Mouse (Mus musculus) embryonic facial prominence, embryonic 14.5 days (tissue): ENCODE measurements around the gene Pdzrn4. TPM values are rescaled to one million over a fixed set of nuclear protein-coding genes. Genes with fewer than 3 reads are reported as not detected.

ENCODE experiments used
- ATAC-seq: fragments of 200-750 bp; cut with Nextera tagmentation; 2 replicates; pipeline ENCODE4 v1.8.0; 2017; ENCODE audit warnings: low read depth, moderate number of reproducible peaks, moderate TSS enrichment
- DNase-seq: peaks from one replicate; pipeline ENCODE4 v3.0.0-alpha.2; 2015; ENCODE audit warnings: low spot score
- H3K27ac ChIP-seq: fragments of 300-500 bp; sonication (generic); replicated peaks from 2 replicates; pipeline ENCODE4 v1.5.1; 2014; ENCODE audit warnings: low read depth, mild to moderate bottlenecking, low read length, moderate library complexity
- H3K27me3 ChIP-seq: fragments of 300-500 bp; sonication (generic); replicated peaks from 2 replicates; pipeline ENCODE4 v1.6.1; 2014; ENCODE audit warnings: low read length; ENCODE audit not compliant: control insufficient read depth, insufficient read depth
- H3K36me3 ChIP-seq: fragments of 300-500 bp; sonication (generic); 2 replicates; pipeline ENCODE4 v1.6.1; 2014; ENCODE audit warnings: low read length, mixed read lengths; ENCODE audit not compliant: control insufficient read depth, insufficient read depth
- H3K4me1 ChIP-seq: fragments of 300-500 bp; sonication (generic); 2 replicates; pipeline ENCODE4 v1.6.1; 2014; ENCODE audit warnings: antibody characterized with exemption, low read length; ENCODE audit not compliant: control insufficient read depth, insufficient read depth
- H3K4me2 ChIP-seq: fragments of 300-500 bp; sonication (generic); 2 replicates; pipeline ENCODE4 v1.6.1; 2014; ENCODE audit warnings: low read depth, mild to moderate bottlenecking, low read length, moderate library complexity, mixed read lengths
- H3K4me3 ChIP-seq: fragments of 300-500 bp; sonication (generic); 2 replicates; pipeline ENCODE4 v1.5.1; 2014; ENCODE audit warnings: low read depth, mild to moderate bottlenecking, low read length
- H3K9ac ChIP-seq: fragments of 300-500 bp; sonication (generic); 2 replicates; pipeline ENCODE4 v1.6.1; 2014; ENCODE audit warnings: low read depth, mild to moderate bottlenecking, low read length, moderate library complexity, mixed read lengths
- H3K9me3 ChIP-seq: fragments of 300-500 bp; sonication (generic); 2 replicates; pipeline ENCODE4 v1.6.1; 2016; ENCODE audit warnings: low read length; ENCODE audit not compliant: control insufficient read depth
- WGBS: fragments of 180-500 bp; shearing (Covaris S2); extraction: QIAGEN DNeasy Blood & Tissue Kit; methylation state at CpG from one replicate; pipeline ENCODE4 v1.1.7; 2014; 5-methylcytosine and 5-hydroxymethylcytosine counted together
- polyA plus RNA-seq: library from polyadenylated mRNA; unstranded; fragments of >200 nt; fragmentation: Nextera tagmentation; extraction: Ambion mirVana; gene quantifications from 2 replicates; pipeline ENCODE4 v1.2.1, GENCODE M21; 2014

The Pdzrn4 gene
- polyA plus RNA-seq, 1 experiment from 2014 or later, result 4.3 TPM

- H3K4me2 ChIP-seq, result no peak overlapping the region
- H3K9ac ChIP-seq, result no peak overlapping the region
- H3K27me3 ChIP-seq, result no peaks in the 10 kb centered on the region
- no peak for DNase-seq
- H3K27ac ChIP-seq, result no peak overlapping the region
- H3K36me3 ChIP-seq, result no peaks in the 10 kb centered on the region
- H3K4me3 ChIP-seq, result no peak overlapping the region
- H3K9me3 ChIP-seq, result no peaks in the 10 kb centered on the region
- WGBS, result 32% methylated on average over 1 of the region's 1 CpGs
- ATAC-seq, result no peak
- no peaks in the 10 kb centered on the region for H3K4me1 ChIP-seq
Observed at GRCm38 (mm10) chr15:92515651-92516050, 119.0 kb downstream of the Pdzrn4 start.

- H3K27me3 ChIP-seq, result no peaks in the 10 kb centered on the region
- peak; percentile 17 for DNase-seq
- WGBS, result 54% methylated on average over 19 of the region's 19 CpGs
Observed at GRCm38 (mm10) chr15:92520677-92521225, 124.1 kb downstream of the Pdzrn4 start.

GRCm38 (mm10) chr15:92521686-92522085 lies 125.0 kb downstream of the Pdzrn4 start:
- ATAC-seq (no peak), DNase-seq (peak; percentile 25)
- WGBS, result 20% methylated on average over 7 of the region's 7 CpGs
- Histone ChIP-seq H3K4me3 (no peak overlapping the region), H3K9me3 (no peaks in the 10 kb centered on the region), H3K27ac (no peak overlapping the region), H3K4me2 (peak overlapping the region; percentile 33), H3K27me3 (no peaks in the 10 kb centered on the region), H3K4me1 (peaks cover 5% of the 10 kb centered on the region; the same call in 1 of the 2 replicates), H3K36me3 (no peaks in the 10 kb centered on the region), H3K9ac (no peak overlapping the region)

More at GRCm38 (mm10) chr15:92520677-92521225, 124.1 kb downstream of the Pdzrn4 start:
- no peak overlapping the region for H3K4me3 ChIP-seq
- H3K4me1 ChIP-seq, result peaks cover 5% of the 10 kb centered on the region; the same call in 1 of the 2 replicates
- H3K27ac ChIP-seq, result no peak overlapping the region
- no peak overlapping the region for H3K9ac ChIP-seq
- no peaks in the 10 kb centered on the region for H3K9me3 ChIP-seq
- peak overlapping the region; percentile 33; the same call in 1 of the 2 replicates for H3K4me2 ChIP-seq
- no peaks in the 10 kb centered on the region for H3K36me3 ChIP-seq
- no peak for ATAC-seq

DNA sequence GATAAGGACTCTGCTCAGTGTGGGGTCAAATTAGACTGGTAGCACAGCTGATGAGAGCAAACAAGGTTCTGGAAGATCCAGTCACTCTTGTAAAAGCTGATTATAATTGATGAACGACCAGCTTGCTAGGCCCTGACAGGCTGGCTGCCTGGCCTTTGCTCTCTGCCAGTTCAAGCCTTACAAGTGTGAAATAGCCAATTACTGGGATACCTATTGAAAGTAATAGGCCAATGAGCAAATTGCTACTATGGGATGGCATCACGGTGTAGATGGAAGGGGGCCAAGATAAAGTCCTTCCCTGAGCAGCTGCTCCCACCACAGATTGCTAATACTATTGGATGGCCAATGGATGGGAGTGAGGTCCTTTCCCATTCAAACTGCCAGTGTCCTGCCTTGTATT lies 128.2 kb downstream of the Pdzrn4 start:
- no peak overlapping the region for H3K4me2 ChIP-seq
- H3K4me3 ChIP-seq, result no peak overlapping the region
- peaks cover 4% of the 10 kb centered on the region; the same call in 1 of the 2 replicates for H3K9me3 ChIP-seq
- no peak overlapping the region for H3K27ac ChIP-seq
- no peaks in the 10 kb centered on the region for H3K27me3 ChIP-seq
- DNase-seq, result no peak
- no peaks in the 10 kb centered on the region for H3K36me3 ChIP-seq
- no peak for ATAC-seq
- 29% methylated on average over 2 of the region's 2 CpGs for WGBS
- no peak overlapping the region for H3K9ac ChIP-seq
- H3K4me1 ChIP-seq, result peaks cover 5% of the 10 kb centered on the region; the same call in 1 of the 2 replicates

DNA sequence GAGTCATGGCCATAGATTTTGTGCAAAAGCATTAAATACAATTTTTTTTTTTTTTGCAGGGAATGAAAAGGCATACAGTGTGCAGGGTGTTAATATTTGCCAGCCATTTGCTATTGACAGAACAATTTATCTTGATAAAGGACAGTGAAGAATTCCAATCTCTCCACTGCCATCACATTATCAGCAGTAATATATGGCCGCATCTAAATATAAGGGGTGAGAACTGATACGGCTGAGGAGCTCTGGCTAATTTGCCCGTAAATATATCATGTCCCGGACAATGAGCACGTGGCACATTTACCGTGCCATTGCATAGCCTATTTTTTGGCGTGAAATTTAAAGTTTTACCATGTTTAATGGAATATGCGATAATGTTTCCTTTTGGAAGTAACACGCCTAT lies 128.7 kb downstream of the Pdzrn4 start:
- Histone ChIP-seq H3K36me3 (no peaks in the 10 kb centered on the region), H3K27ac (no peak overlapping the region), H3K4me3 (no peak overlapping the region), H3K4me2 (no peak overlapping the region), H3K9ac (no peak overlapping the region), H3K27me3 (no peaks in the 10 kb centered on the region), H3K4me1 (peaks cover 5% of the 10 kb centered on the region; the same call in 1 of the 2 replicates), H3K9me3 (peaks cover 4% of the 10 kb centered on the region; the same call in 1 of the 2 replicates)
- 91% methylated on average over 9 of the region's 9 CpGs for WGBS
- ATAC-seq (no peak), DNase-seq (no peak)

GRCm38 (mm10) chr15:92526731-92527130 lies 130.1 kb downstream of the Pdzrn4 start:
- Histone ChIP-seq H3K9me3 (peaks cover 4% of the 10 kb centered on the region; the same call in 1 of the 2 replicates), H3K27me3 (no peaks in the 10 kb centered on the region), H3K36me3 (no peaks in the 10 kb centered on the region), H3K4me3 (no peak overlapping the region), H3K9ac (no peak overlapping the region), H3K4me1 (peaks cover 2% of the 10 kb centered on the region; the same call in 1 of the 2 replicates), H3K27ac (no peak overlapping the region), H3K4me2 (no peak overlapping the region)
- ATAC-seq, result no peak
- 66% methylated on average over 4 of the region's 4 CpGs for WGBS
- no peak for DNase-seq

DNA sequence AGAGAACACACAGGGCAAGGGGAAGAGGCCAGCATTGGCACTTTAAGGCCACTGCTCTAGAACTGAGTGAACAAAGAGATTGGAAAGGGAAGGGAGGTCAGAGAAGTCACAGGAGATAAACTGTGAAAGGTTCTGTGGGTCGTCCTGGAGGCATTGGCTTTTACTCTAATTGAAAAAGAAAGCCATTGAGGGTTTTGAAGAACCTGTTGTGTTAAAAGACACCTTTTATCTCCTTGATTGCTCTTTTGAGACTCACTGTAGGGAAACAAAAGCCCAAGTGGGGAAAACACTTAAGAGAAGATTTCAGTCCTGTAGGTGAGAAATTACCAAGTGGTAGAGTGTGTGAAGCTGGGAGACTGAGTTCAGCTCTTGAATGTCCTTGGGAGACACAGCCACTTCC lies 146.6 kb downstream of the Pdzrn4 start:
- H3K4me1 ChIP-seq, result no peaks in the 10 kb centered on the region
- no peaks in the 10 kb centered on the region for H3K9me3 ChIP-seq
- ATAC-seq (no peak), DNase-seq (no peak)
- H3K27ac ChIP-seq, result no peak overlapping the region
- no peak overlapping the region for H3K4me2 ChIP-seq
- WGBS, result 6% methylated on average over 1 of the region's 1 CpGs
- no peak overlapping the region for H3K4me3 ChIP-seq
- no peak overlapping the region for H3K9ac ChIP-seq
- H3K27me3 ChIP-seq, result no peaks in the 10 kb centered on the region
- H3K36me3 ChIP-seq, result no peaks in the 10 kb centered on the region

- no peaks in the 10 kb centered on the region for H3K9me3 ChIP-seq
- no peak overlapping the region for H3K9ac ChIP-seq
- no peak for DNase-seq
- no peak overlapping the region for H3K4me3 ChIP-seq
- H3K4me1 ChIP-seq, result no peaks in the 10 kb centered on the region
- no peak overlapping the region for H3K27ac ChIP-seq
- H3K4me2 ChIP-seq, result no peak overlapping the region
- H3K27me3 ChIP-seq, result no peaks in the 10 kb centered on the region
- H3K36me3 ChIP-seq, result no peaks in the 10 kb centered on the region
- WGBS, result 75% methylated on average over 9 of the region's 9 CpGs
- ATAC-seq, result no peak
Observed at GRCm38 (mm10) chr15:92547294-92547911, 150.7 kb downstream of the Pdzrn4 start.
